In genomic region chr14:46832354-46833272, GRCm38 (mm10) we compare ENCODE assay signal across 8 mouse cellular contexts. TPM values are rescaled to one million over a fixed set of nuclear protein-coding genes. Genes with fewer than 3 reads are reported as not detected.
DNase-seq lines count a peak whose midpoint lies in the region; ATAC-seq and TF ChIP-seq lines count a peak whose summit lies in the region.

No protein-coding gene starts in this region.

- TF ChIP-seq POLR2A in brain, embryonic 14.5 days (IDR thresholded peaks at IDR 0.05; ENCODE audit: borderline replicate concordance, extremely low read depth, insufficient read depth, insufficient read length, poor library complexity, severe bottlenecking), result no peak

- H3K27me3 ChIP-seq in heart, embryonic 15.5 days, result no peaks in the 10 kb centered on the region
- H3K27me3 ChIP-seq in stomach, postnatal 0 days (ENCODE audit: control insufficient read depth, insufficient read depth, low read length), result no peaks in the 10 kb centered on the region

- H3K4me2 ChIP-seq in heart, embryonic 15.5 days, result peak overlapping the region; percentile 83
- H3K4me2 ChIP-seq in stomach, postnatal 0 days (replicated peaks; ENCODE audit: low read depth), result peak overlapping the region; percentile 91

- no peaks in the 10 kb centered on the region for H3K9me3 ChIP-seq in heart, embryonic 15.5 days (replicated peaks)
- no peaks in the 10 kb centered on the region for H3K9me3 ChIP-seq in stomach, postnatal 0 days (ENCODE audit: control insufficient read depth, low read length)

- no peak for TF ChIP-seq EP300 in stomach, postnatal 0 days (optimal IDR thresholded peaks at IDR 0.05)

- TF ChIP-seq CTCF in brain, embryonic 14.5 days (IDR thresholded peaks at IDR 0.05; ENCODE audit: borderline replicate concordance, extremely low read depth, insufficient read depth, insufficient read length), result no peak
- TF ChIP-seq CTCF in stomach, postnatal 0 days (IDR thresholded peaks at IDR 0.05; ENCODE audit: low read depth), result no peak

- no peaks in the 10 kb centered on the region for H3K36me3 ChIP-seq in heart, embryonic 15.5 days
- no peaks in the 10 kb centered on the region for H3K36me3 ChIP-seq in macrophage (ENCODE audit: inconsistent target)
- H3K36me3 ChIP-seq in stomach, postnatal 0 days (ENCODE audit: control insufficient read depth, insufficient read depth, low read length), result no peaks in the 10 kb centered on the region; the same call in 1 of the 2 replicates

- H3K4me3 ChIP-seq in heart, embryonic 15.5 days, result peak overlapping the region; percentile 93
- H3K4me3 ChIP-seq in macrophage (ENCODE audit: inconsistent target), result peak overlapping the region; percentile 64
- peak overlapping the region; percentile 75 for H3K4me3 ChIP-seq in stomach, postnatal 0 days (ENCODE audit: low read depth, low read length)

- ATAC-seq in cerebellum, adult (ENCODE audit: insufficient number of reproducible peaks, low FRiP score, low TSS enrichment), result no peak; the same call in none of the 2 replicates
- peak; percentile 65; the same call in 1 of the 2 replicates for ATAC-seq in heart, embryonic 15.5 days (replicated peaks; ENCODE audit: insufficient number of reproducible peaks, insufficient read depth, low FRiP score, low read depth)
- no peak; the same call in 1 of the 2 replicates for ATAC-seq in stomach, postnatal 0 days (ENCODE audit: low FRiP score, low TSS enrichment)

- peaks cover 68% of the 10 kb centered on the region for H3K79me2 ChIP-seq in macrophage (ENCODE audit: inconsistent target)

- H3K4me1 ChIP-seq in heart, embryonic 15.5 days (replicated peaks), result peaks cover 21% of the 10 kb centered on the region
- H3K4me1 ChIP-seq in stomach, postnatal 0 days (replicated peaks; ENCODE audit: control insufficient read depth, insufficient read depth), result no peaks in the 10 kb centered on the region

- peak overlapping the region; percentile 80 for H3K27ac ChIP-seq in heart, embryonic 15.5 days
- H3K27ac ChIP-seq in macrophage, result no peak overlapping the region
- peak overlapping the region; percentile 78 for H3K27ac ChIP-seq in stomach, postnatal 0 days (replicated peaks)

- peak overlapping the region; percentile 95 for H3K9ac ChIP-seq in heart, embryonic 15.5 days
- H3K9ac ChIP-seq in stomach, postnatal 0 days (ENCODE audit: low read length), result peak overlapping the region; percentile 82

- 7% methylated on average over 40 of the region's 40 CpGs for WGBS in heart, embryonic 15.5 days
- WGBS in macrophage (ENCODE audit: missing documents), result 9% methylated on average over 39 of the region's 40 CpGs
- 6% methylated on average over 40 of the region's 40 CpGs for WGBS in stomach, postnatal 0 days

- peak; percentile 21 for DNase-seq in cerebellum, adult 8-10 months
- DNase-seq in 3T3-L1 (ENCODE audit: low read depth, low spot score), result peak; percentile 13
- peak; percentile 28 for DNase-seq in brain, embryonic 14.5 days (ENCODE audit: low read depth)
- peak; percentile 24 for DNase-seq in left cerebral cortex, adult 11 months (ENCODE audit: low spot score)
- no peak for DNase-seq in stomach, postnatal 0 days (ENCODE audit: low spot score)

RNA-seq across cellular contexts. Expression of gene Cgrrf1, which starts 0.7 kb away (rescaled TPM):
- 12.7 and 14.2 TPM in 2 replicates for polyA plus RNA-seq in brain, embryonic 14.5 days (2012; rRNA removed)
- polyA plus RNA-seq in heart, embryonic 15.5 days (2015; fragmentation: Nextera tagmentation; extraction: Ambion mirVana), result 24.0 and 26.6 TPM in 2 replicates
- 10 to 100 TPM in 24 of 26 experiments, 1 to 10 TPM in 2; 7.5 to 61.0 (median 28.1) TPM for total RNA-seq in macrophage (2018; cell fraction: chromatin; rRNA removed)
- total RNA-seq in macrophage (2018; cell fraction: cytosol; rRNA removed), result 10 to 100 TPM; 17.5 to 31.3 (median 24.5) TPM
- 10 to 100 TPM; 14.7 to 74.1 (median 25.1) TPM for total RNA-seq in macrophage (2018; cell fraction: nucleus; rRNA removed)
- polyA plus RNA-seq in macrophage (2018), result 21.6 to 33.5 TPM (median 29.1 TPM) in 3 replicates
- polyA plus RNA-seq in stomach, postnatal 0 days (2015; fragmentation: Nextera tagmentation; extraction: Ambion mirVana), result 28.6 and 28.7 TPM in 2 replicates

RNA-seq across cellular contexts. Expression of gene Gmfb, which starts 10.6 kb away (rescaled TPM):
- polyA plus RNA-seq in brain, embryonic 14.5 days (2012; rRNA removed), result 55.7 and 66.6 TPM in 2 replicates
- 45.1 and 48.8 TPM in 2 replicates for polyA plus RNA-seq in heart, embryonic 15.5 days (2015; fragmentation: Nextera tagmentation; extraction: Ambion mirVana)
- total RNA-seq in macrophage (2018; cell fraction: chromatin; rRNA removed), result 100 to 1,000 TPM in 14 of 26 experiments, 10 to 100 TPM in 12; 56.6 to 148 (median 101) TPM
- total RNA-seq in macrophage (2018; cell fraction: cytosol; rRNA removed), result 100 to 1,000 TPM in 13 of 26 experiments, 10 to 100 TPM in 13; 67.0 to 133 (median 102) TPM
- total RNA-seq in macrophage (2018; cell fraction: nucleus; rRNA removed), result 100 to 1,000 TPM in 8 of 26 experiments, 10 to 100 TPM in 18; 64.3 to 147 (median 86.8) TPM
- polyA plus RNA-seq in macrophage (2018), result 85.9 to 98.4 TPM (median 87.9 TPM) in 3 replicates
- polyA plus RNA-seq in stomach, postnatal 0 days (2015; fragmentation: Nextera tagmentation; extraction: Ambion mirVana), result 38.4 and 40.4 TPM in 2 replicates

RNA-seq across cellular contexts. Expression of gene Cnih1, which starts 44.4 kb away (rescaled TPM):
- 94.8 and 106 TPM in 2 replicates for polyA plus RNA-seq in brain, embryonic 14.5 days (2012; rRNA removed)
- polyA plus RNA-seq in heart, embryonic 15.5 days (2015; fragmentation: Nextera tagmentation; extraction: Ambion mirVana), result 139 and 140 TPM in 2 replicates
- total RNA-seq in macrophage (2018; cell fraction: chromatin; rRNA removed), result 10 to 100 TPM in 3 of 26 experiments, 1 to 10 TPM in 23; 1.1 to 26.7 (median 7.0) TPM
- 10 to 100 TPM; 57.6 to 99.6 (median 79.9) TPM for total RNA-seq in macrophage (2018; cell fraction: cytosol; rRNA removed)
- total RNA-seq in macrophage (2018; cell fraction: nucleus; rRNA removed), result 100 to 1,000 TPM in 2 of 26 experiments, 10 to 100 TPM in 24; 11.6 to 114 (median 32.7) TPM
- 83.7 to 122 TPM (median 95.7 TPM) in 3 replicates for polyA plus RNA-seq in macrophage (2018)
- polyA plus RNA-seq in stomach, postnatal 0 days (2015; fragmentation: Nextera tagmentation; extraction: Ambion mirVana), result 135 and 141 TPM in 2 replicates

RNA-seq across cellular contexts. Expression of gene Samd4, which starts 50.0 kb away (rescaled TPM):
- 5.8 and 7.8 TPM in 2 replicates for polyA plus RNA-seq in brain, embryonic 14.5 days (2012; rRNA removed)
- polyA plus RNA-seq in heart, embryonic 15.5 days (2015; fragmentation: Nextera tagmentation; extraction: Ambion mirVana), result 15.3 and 17.6 TPM in 2 replicates
- 100 to 1,000 TPM in 3 of 26 experiments, 10 to 100 TPM in 12, 1 to 10 TPM in 11; 3.2 to 105 (median 11.8) TPM for total RNA-seq in macrophage (2018; cell fraction: chromatin; rRNA removed)
- 10 to 100 TPM in 12 of 26 experiments, 1 to 10 TPM in 13, under 1 TPM in 1; 0.91 to 19.6 (median 5.0) TPM for total RNA-seq in macrophage (2018; cell fraction: cytosol; rRNA removed)
- total RNA-seq in macrophage (2018; cell fraction: nucleus; rRNA removed), result 10 to 100 TPM in 13 of 26 experiments, 1 to 10 TPM in 13; 1.2 to 89.5 (median 12.6) TPM
- 1.8 to 13.6 TPM (median 8.6 TPM) in 3 replicates for polyA plus RNA-seq in macrophage (2018)
- polyA plus RNA-seq in stomach, postnatal 0 days (2015; fragmentation: Nextera tagmentation; extraction: Ambion mirVana), result 3.4 and 4.1 TPM in 2 replicates
